Comparison of ENCODE assay signal across 21 mouse cellular contexts in genomic region chr10:124706642-124707041, GRCm38 (mm10).
DNase-seq lines count a peak whose midpoint lies in the region; ATAC-seq lines count a peak whose summit lies in the region.
"Had no signal": no experiment of that assay in that cellular context is flagged by ENCODE, and none has a peak within 500 bp of the region (broad histone marks: within the 10 kb centered on the region; RNA-seq: fewer than 3 reads in every experiment).

No protein-coding gene starts in this region.

- no peaks in the 10 kb centered on the region for H3K27me3 ChIP-seq in megakaryocyte, embryonic 14.5 days (replicated peaks)
- H3K27me3 ChIP-seq: embryonic facial prominence, embryonic 13.5 days; embryonic facial prominence, embryonic 15.5 days; forebrain, embryonic 12.5 days had no signal

- H3K4me3 ChIP-seq in megakaryocyte, embryonic 14.5 days (replicated peaks): peak overlapping the region; percentile 42
- H3K4me3 ChIP-seq: embryonic facial prominence, embryonic 13.5 days; embryonic facial prominence, embryonic 15.5 days; erythroblast, embryonic 14.5 days; forebrain, embryonic 10.5 days; forebrain, embryonic 12.5 days had no signal

- 0 out of 2 replicates have a peak, but pooled peaks cover 3% of the 10 kb centered on the region for H3K4me1 ChIP-seq in megakaryocyte, embryonic 14.5 days
- H3K4me1 ChIP-seq: embryonic facial prominence, embryonic 13.5 days; embryonic facial prominence, embryonic 15.5 days; forebrain, embryonic 10.5 days; forebrain, embryonic 12.5 days had no signal

- H3K9me3 ChIP-seq in megakaryocyte, embryonic 14.5 days: 0 out of 2 replicates have a peak, but pooled peaks cover 2% of the 10 kb centered on the region
- H3K9me3 ChIP-seq: embryonic facial prominence, embryonic 13.5 days; embryonic facial prominence, embryonic 15.5 days; forebrain, embryonic 10.5 days; forebrain, embryonic 12.5 days had no signal

- H3K36me3 ChIP-seq in megakaryocyte, embryonic 14.5 days (replicated peaks; ENCODE audit: low read length): no peaks in the 10 kb centered on the region
- H3K36me3 ChIP-seq: embryonic facial prominence, embryonic 13.5 days; embryonic facial prominence, embryonic 15.5 days; forebrain, embryonic 10.5 days; forebrain, embryonic 12.5 days had no signal

- ATAC-seq in megakaryocyte, adult 5-6 weeks (ENCODE audit: poor library complexity, severe bottlenecking): no peak
- peak; percentile 88 to 90 for ATAC-seq in hematopoietic stem cell, adult 5-6 weeks (replicated peaks in 1 of 2; ENCODE audit: insufficient read depth in 1 of 2, low FRiP score in 2 of 2, low TSS enrichment in 1 of 2, low read depth in 1 of 2, poor library complexity in 2 of 2, severe bottlenecking in 2 of 2)
- ATAC-seq: forebrain, embryonic 14.5 days; forebrain, postnatal 0 days had no signal

- no peak for DNase-seq in c-Kit-positive CD71-positive TER-119-positive erythroid progenitor cells, embryonic 14.5 days (ENCODE audit: low spot score)
- no peak for DNase-seq in natural killer cell, adult 2 months (ENCODE audit: low spot score in 2 of 2)
- DNase-seq: adrenal gland, adult 2 months; adrenal gland, postnatal 10 days; adrenal gland, postnatal 25 days; cerebellum, adult 11-12 months; cerebellum, adult 2 months; cerebellum, adult 9-10 months; cerebellum, postnatal 10 days; cerebellum, postnatal 25 days; embryo, embryonic 11 days; forebrain, postnatal 0 days had no signal
